In the genomic region with DNA sequence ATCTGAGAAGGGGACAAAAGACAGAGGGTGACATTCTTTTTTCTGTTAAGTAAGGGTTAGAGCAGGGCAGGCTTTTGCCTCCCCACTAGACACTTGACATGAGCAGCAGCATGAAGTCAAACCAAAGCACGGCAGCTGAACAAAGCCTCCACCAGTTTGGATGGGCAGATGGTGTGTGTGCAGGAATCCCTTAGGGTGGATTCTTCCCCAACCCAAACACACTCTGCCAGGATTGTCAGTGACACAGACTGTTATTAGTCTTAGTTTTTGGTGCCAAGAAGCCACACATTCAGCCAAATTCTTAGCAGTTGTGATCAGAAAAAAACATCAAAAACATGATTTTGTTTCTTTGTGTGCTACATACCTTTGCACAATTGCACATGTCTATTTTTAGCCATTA, we compare ENCODE assay signal across 18 mouse cellular contexts. TPM values are rescaled to one million over a fixed set of nuclear protein-coding genes. Genes with fewer than 3 reads are reported as not detected.
DNase-seq lines count a peak whose midpoint lies in the region; ATAC-seq and TF ChIP-seq lines count a peak whose summit lies in the region.
"Had no signal": no experiment of that assay in that cellular context is flagged by ENCODE, and none has a peak within 500 bp of the region (broad histone marks: within the 10 kb centered on the region; RNA-seq: fewer than 3 reads in every experiment).

No protein-coding gene starts in this region.

- no peaks in the 10 kb centered on the region for H3K4me1 ChIP-seq in forebrain, embryonic 15.5 days
- H3K4me1 ChIP-seq in forebrain, embryonic 12.5 days = no peaks in the 10 kb centered on the region
- H3K4me1 ChIP-seq in neural tube, embryonic 14.5 days (ENCODE audit: control insufficient read depth, insufficient read depth, low read length) = no peaks in the 10 kb centered on the region
- no peaks in the 10 kb centered on the region for H3K4me1 ChIP-seq in forebrain, postnatal 0 days (ENCODE audit: insufficient read depth)
- H3K4me1 ChIP-seq in liver, embryonic 12.5 days = no peaks in the 10 kb centered on the region
- no peaks in the 10 kb centered on the region for H3K4me1 ChIP-seq in stomach, postnatal 0 days (replicated peaks; ENCODE audit: control insufficient read depth, insufficient read depth)
- H3K4me1 ChIP-seq: embryonic facial prominence, embryonic 10.5 days; heart, embryonic 10.5 days; liver, embryonic 13.5 days had no signal

- peak overlapping the region; percentile 33; the same call in 1 of the 2 replicates for H3K27ac ChIP-seq in forebrain, embryonic 15.5 days (replicated peaks)
- H3K27ac ChIP-seq in forebrain, embryonic 12.5 days = no peak overlapping the region
- H3K27ac ChIP-seq in neural tube, embryonic 14.5 days (ENCODE audit: low read depth, low read length) = no peak overlapping the region
- H3K27ac ChIP-seq in forebrain, postnatal 0 days (ENCODE audit: low read depth, low read length) = 0 out of 2 replicates have a peak overlapping the region, but pooled peaks have one; percentile 21
- no peak overlapping the region for H3K27ac ChIP-seq in gastrocnemius, adult 2 months
- no peak overlapping the region for H3K27ac ChIP-seq in liver, embryonic 12.5 days
- no peak overlapping the region for H3K27ac ChIP-seq in stomach, postnatal 0 days (replicated peaks)
- H3K27ac ChIP-seq: embryonic facial prominence, embryonic 10.5 days; heart, embryonic 10.5 days; liver, embryonic 13.5 days had no signal

- H3K4me3 ChIP-seq in forebrain, embryonic 15.5 days = no peak overlapping the region
- no peak overlapping the region for H3K4me3 ChIP-seq in forebrain, embryonic 12.5 days (replicated peaks)
- H3K4me3 ChIP-seq in neural tube, embryonic 14.5 days (ENCODE audit: low read depth, low read length) = no peak overlapping the region
- no peak overlapping the region for H3K4me3 ChIP-seq in forebrain, postnatal 0 days (ENCODE audit: low read depth, low read length)
- H3K4me3 ChIP-seq in gastrocnemius, adult 2 months = no peak overlapping the region
- no peak overlapping the region for H3K4me3 ChIP-seq in liver, embryonic 12.5 days
- no peak overlapping the region for H3K4me3 ChIP-seq in stomach, postnatal 0 days (ENCODE audit: low read depth, low read length)
- H3K4me3 ChIP-seq: embryonic facial prominence, embryonic 10.5 days; heart, embryonic 10.5 days; liver, embryonic 13.5 days had no signal

- WGBS in forebrain, embryonic 15.5 days = 22% methylated on average over 1 of the region's 1 CpGs
- 71% methylated on average over 1 of the region's 1 CpGs for WGBS in forebrain, embryonic 12.5 days
- WGBS in neural tube, embryonic 14.5 days = 50% methylated on average over 1 of the region's 1 CpGs
- 13% methylated on average over 1 of the region's 1 CpGs for WGBS in forebrain, postnatal 0 days
- 63% methylated on average over 1 of the region's 1 CpGs for WGBS in liver, embryonic 12.5 days (ENCODE audit: insufficient replicate concordance)
- WGBS in stomach, postnatal 0 days = 72% methylated on average over 1 of the region's 1 CpGs

- no peak for TF ChIP-seq EP300 in stomach, postnatal 0 days (optimal IDR thresholded peaks at IDR 0.05)

- H3K4me2 ChIP-seq in forebrain, embryonic 15.5 days (replicated peaks) = no peak overlapping the region
- no peak overlapping the region for H3K4me2 ChIP-seq in forebrain, embryonic 12.5 days
- H3K4me2 ChIP-seq in neural tube, embryonic 14.5 days (ENCODE audit: low read depth, low read length) = no peak overlapping the region
- no peak overlapping the region for H3K4me2 ChIP-seq in forebrain, postnatal 0 days (ENCODE audit: low read depth)
- H3K4me2 ChIP-seq in liver, embryonic 12.5 days = no peak overlapping the region
- no peak overlapping the region for H3K4me2 ChIP-seq in stomach, postnatal 0 days (replicated peaks; ENCODE audit: low read depth)
- H3K4me2 ChIP-seq: liver, embryonic 13.5 days had no signal

- H3K36me3 ChIP-seq in forebrain, embryonic 15.5 days = no peaks in the 10 kb centered on the region
- H3K36me3 ChIP-seq in forebrain, embryonic 12.5 days (replicated peaks) = no peaks in the 10 kb centered on the region
- no peaks in the 10 kb centered on the region for H3K36me3 ChIP-seq in neural tube, embryonic 14.5 days (ENCODE audit: control insufficient read depth, insufficient read depth, low read length)
- H3K36me3 ChIP-seq in forebrain, postnatal 0 days (ENCODE audit: insufficient read depth) = no peaks in the 10 kb centered on the region
- H3K36me3 ChIP-seq in liver, embryonic 12.5 days = no peaks in the 10 kb centered on the region
- no peaks in the 10 kb centered on the region for H3K36me3 ChIP-seq in stomach, postnatal 0 days (ENCODE audit: control insufficient read depth, insufficient read depth, low read length)
- H3K36me3 ChIP-seq: embryonic facial prominence, embryonic 10.5 days; heart, embryonic 10.5 days; liver, embryonic 13.5 days had no signal

- H3K9ac ChIP-seq in forebrain, embryonic 15.5 days (replicated peaks) = no peak overlapping the region
- no peak overlapping the region for H3K9ac ChIP-seq in forebrain, embryonic 12.5 days
- no peak overlapping the region for H3K9ac ChIP-seq in neural tube, embryonic 14.5 days (replicated peaks; ENCODE audit: low read depth, low read length)
- no peak overlapping the region for H3K9ac ChIP-seq in forebrain, postnatal 0 days
- H3K9ac ChIP-seq in liver, embryonic 12.5 days = no peak overlapping the region
- H3K9ac ChIP-seq in stomach, postnatal 0 days (ENCODE audit: low read length) = no peak overlapping the region
- H3K9ac ChIP-seq: liver, embryonic 13.5 days had no signal

- H3K27me3 ChIP-seq in forebrain, embryonic 15.5 days = no peaks in the 10 kb centered on the region
- H3K27me3 ChIP-seq in forebrain, embryonic 12.5 days = no peaks in the 10 kb centered on the region
- no peaks in the 10 kb centered on the region for H3K27me3 ChIP-seq in neural tube, embryonic 14.5 days (ENCODE audit: control insufficient read depth, insufficient read depth, low read length)
- no peaks in the 10 kb centered on the region for H3K27me3 ChIP-seq in forebrain, postnatal 0 days (ENCODE audit: insufficient read depth, low read length)
- no peaks in the 10 kb centered on the region for H3K27me3 ChIP-seq in liver, embryonic 12.5 days (replicated peaks)
- no peaks in the 10 kb centered on the region for H3K27me3 ChIP-seq in stomach, postnatal 0 days (ENCODE audit: control insufficient read depth, insufficient read depth, low read length)
- H3K27me3 ChIP-seq: liver, embryonic 13.5 days had no signal

- TF ChIP-seq CTCF in forebrain, postnatal 0 days (IDR thresholded peaks at IDR 0.05; ENCODE audit: low read depth) = no peak
- TF ChIP-seq CTCF in gastrocnemius, adult 2 months (IDR thresholded peaks at IDR 0.05) = no peak
- TF ChIP-seq CTCF in stomach, postnatal 0 days (IDR thresholded peaks at IDR 0.05; ENCODE audit: low read depth) = no peak

- ATAC-seq in forebrain, embryonic 15.5 days (replicated peaks) = peak; percentile 71
- ATAC-seq in forebrain, embryonic 12.5 days (ENCODE audit: low FRiP score) = no peak
- 0 out of 2 replicates have a peak, but pooled peaks have one; percentile 49 for ATAC-seq in neural tube, embryonic 14.5 days (ENCODE audit: low read depth)
- ATAC-seq in forebrain, postnatal 0 days = peak; percentile 90
- ATAC-seq in liver, embryonic 12.5 days = no peak
- ATAC-seq in stomach, postnatal 0 days (ENCODE audit: low FRiP score, low TSS enrichment) = no peak

- intact Hi-C loops in gastrocnemius, adult 2 months (cut with DNase I) = no loop called here

- H3K9me3 ChIP-seq in forebrain, embryonic 15.5 days = no peaks in the 10 kb centered on the region
- no peaks in the 10 kb centered on the region for H3K9me3 ChIP-seq in forebrain, embryonic 12.5 days
- no peaks in the 10 kb centered on the region for H3K9me3 ChIP-seq in neural tube, embryonic 14.5 days (ENCODE audit: control insufficient read depth, low read length)
- no peaks in the 10 kb centered on the region for H3K9me3 ChIP-seq in forebrain, postnatal 0 days (ENCODE audit: low read length)
- no peaks in the 10 kb centered on the region for H3K9me3 ChIP-seq in liver, embryonic 12.5 days (replicated peaks)
- H3K9me3 ChIP-seq in stomach, postnatal 0 days (ENCODE audit: control insufficient read depth, low read length) = no peaks in the 10 kb centered on the region
- H3K9me3 ChIP-seq: embryonic facial prominence, embryonic 10.5 days; heart, embryonic 10.5 days; liver, embryonic 13.5 days had no signal

- DNase-seq in neural tube, embryonic 10.5 days (ENCODE audit: extremely low spot score, low spot score) = no peak
- DNase-seq in forebrain, postnatal 0 days = peak; percentile 71
- DNase-seq in gastrocnemius, adult 2 months = no peak
- DNase-seq in stomach, postnatal 0 days (ENCODE audit: low spot score) = no peak
- DNase-seq: liver, embryonic 13.5 days; lung, postnatal 36 days had no signal

RNA-seq across cellular contexts. Expression of a gene that starts 2.1 kb away (rescaled TPM):
- polyA plus RNA-seq in forebrain, embryonic 15.5 days (2015; fragmentation: Nextera tagmentation; extraction: Ambion mirVana) = not detected in 2 replicates
- polyA plus RNA-seq in forebrain, embryonic 12.5 days (2016; fragmentation: Nextera tagmentation; extraction: Ambion mirVana) = not detected in 2 replicates
- not detected in 2 replicates for polyA plus RNA-seq in neural tube, embryonic 14.5 days (2014; fragmentation: Nextera tagmentation; extraction: Ambion mirVana)
- total RNA-seq in forebrain, postnatal 0 days (2014; rRNA removed) = not detected in 2 replicates
- 0.10 TPM in 1 of 2 replicates, not detected in the other for polyA plus RNA-seq in forebrain, postnatal 0 days (2015; fragmentation: Nextera tagmentation; extraction: Ambion mirVana)
- not detected for total RNA-seq in gastrocnemius, adult 2 months (2021)
- not detected in 2 replicates for polyA plus RNA-seq in liver, embryonic 12.5 days (2016; fragmentation: Nextera tagmentation; extraction: Ambion mirVana)
- not detected in 2 replicates for polyA plus RNA-seq in stomach, postnatal 0 days (2015; fragmentation: Nextera tagmentation; extraction: Ambion mirVana)
- total RNA-seq: ES-E14; hematopoietic stem cell, adult 5-6 weeks; left cerebral cortex, postnatal 10 days; monocyte, adult 5-6 weeks had no signal
- polyA plus RNA-seq: embryonic facial prominence, embryonic 10.5 days; heart, embryonic 10.5 days; kidney, embryonic 14.5 days; liver, embryonic 13.5 days; small intestine, adult 2 months had no signal

RNA-seq across cellular contexts. Expression of a gene that starts 44.2 kb away (rescaled TPM):
- not detected in 2 replicates for polyA plus RNA-seq in forebrain, embryonic 15.5 days (2015; fragmentation: Nextera tagmentation; extraction: Ambion mirVana)
- not detected in 2 replicates for polyA plus RNA-seq in forebrain, embryonic 12.5 days (2016; fragmentation: Nextera tagmentation; extraction: Ambion mirVana)
- not detected in 2 replicates for polyA plus RNA-seq in neural tube, embryonic 14.5 days (2014; fragmentation: Nextera tagmentation; extraction: Ambion mirVana)
- total RNA-seq in forebrain, postnatal 0 days (2014; rRNA removed) = not detected in 2 replicates
- polyA plus RNA-seq in forebrain, postnatal 0 days (2015; fragmentation: Nextera tagmentation; extraction: Ambion mirVana) = not detected in 2 replicates
- not detected for total RNA-seq in gastrocnemius, adult 2 months (2021)
- not detected in 2 replicates for polyA plus RNA-seq in liver, embryonic 12.5 days (2016; fragmentation: Nextera tagmentation; extraction: Ambion mirVana)
- 0.16 and 0.17 TPM in 2 replicates for polyA plus RNA-seq in stomach, postnatal 0 days (2015; fragmentation: Nextera tagmentation; extraction: Ambion mirVana)
- total RNA-seq: left cerebral cortex, postnatal 10 days; monocyte, adult 5-6 weeks had no signal
- polyA plus RNA-seq: embryonic facial prominence, embryonic 10.5 days; heart, embryonic 10.5 days; kidney, embryonic 14.5 days; liver, embryonic 13.5 days; small intestine, adult 2 months had no signal

RNA-seq across cellular contexts. Expression of a gene that starts 44.4 kb away (rescaled TPM):
- polyA plus RNA-seq in forebrain, embryonic 15.5 days (2015; fragmentation: Nextera tagmentation; extraction: Ambion mirVana) = not detected in 2 replicates
- polyA plus RNA-seq in forebrain, embryonic 12.5 days (2016; fragmentation: Nextera tagmentation; extraction: Ambion mirVana) = not detected in 2 replicates
- polyA plus RNA-seq in neural tube, embryonic 14.5 days (2014; fragmentation: Nextera tagmentation; extraction: Ambion mirVana) = not detected in 2 replicates
- not detected in 2 replicates for total RNA-seq in forebrain, postnatal 0 days (2014; rRNA removed)
- not detected in 2 replicates for polyA plus RNA-seq in forebrain, postnatal 0 days (2015; fragmentation: Nextera tagmentation; extraction: Ambion mirVana)
- not detected for total RNA-seq in gastrocnemius, adult 2 months (2021)
- not detected in 2 replicates for polyA plus RNA-seq in liver, embryonic 12.5 days (2016; fragmentation: Nextera tagmentation; extraction: Ambion mirVana)
- polyA plus RNA-seq in stomach, postnatal 0 days (2015; fragmentation: Nextera tagmentation; extraction: Ambion mirVana) = not detected in 2 replicates
- total RNA-seq: ES-E14; hematopoietic stem cell, adult 5-6 weeks; left cerebral cortex, postnatal 10 days; monocyte, adult 5-6 weeks had no signal
- polyA plus RNA-seq: embryonic facial prominence, embryonic 10.5 days; heart, embryonic 10.5 days; kidney, embryonic 14.5 days; liver, embryonic 13.5 days; small intestine, adult 2 months had no signal

Comparison
In these comparisons a context has a peak if more than half of its experiments do, and no peak if none do; other contexts are left out.
1. ATAC-seq: peak in forebrain, embryonic 15.5 days (single experiment), neural tube, embryonic 14.5 days (single experiment) and forebrain, postnatal 0 days (single experiment); none in forebrain, embryonic 12.5 days (single experiment), liver, embryonic 12.5 days (single experiment) and stomach, postnatal 0 days (single experiment).
2. H3K27ac ChIP-seq: peak in forebrain, embryonic 15.5 days (single experiment) and forebrain, postnatal 0 days (single experiment); none in forebrain, embryonic 12.5 days (single experiment), neural tube, embryonic 14.5 days (single experiment), gastrocnemius, adult 2 months (single experiment), liver, embryonic 12.5 days (single experiment) and stomach, postnatal 0 days (single experiment).